Comparison of ENCODE assay signal across 11 mouse cellular contexts in the genomic region with DNA sequence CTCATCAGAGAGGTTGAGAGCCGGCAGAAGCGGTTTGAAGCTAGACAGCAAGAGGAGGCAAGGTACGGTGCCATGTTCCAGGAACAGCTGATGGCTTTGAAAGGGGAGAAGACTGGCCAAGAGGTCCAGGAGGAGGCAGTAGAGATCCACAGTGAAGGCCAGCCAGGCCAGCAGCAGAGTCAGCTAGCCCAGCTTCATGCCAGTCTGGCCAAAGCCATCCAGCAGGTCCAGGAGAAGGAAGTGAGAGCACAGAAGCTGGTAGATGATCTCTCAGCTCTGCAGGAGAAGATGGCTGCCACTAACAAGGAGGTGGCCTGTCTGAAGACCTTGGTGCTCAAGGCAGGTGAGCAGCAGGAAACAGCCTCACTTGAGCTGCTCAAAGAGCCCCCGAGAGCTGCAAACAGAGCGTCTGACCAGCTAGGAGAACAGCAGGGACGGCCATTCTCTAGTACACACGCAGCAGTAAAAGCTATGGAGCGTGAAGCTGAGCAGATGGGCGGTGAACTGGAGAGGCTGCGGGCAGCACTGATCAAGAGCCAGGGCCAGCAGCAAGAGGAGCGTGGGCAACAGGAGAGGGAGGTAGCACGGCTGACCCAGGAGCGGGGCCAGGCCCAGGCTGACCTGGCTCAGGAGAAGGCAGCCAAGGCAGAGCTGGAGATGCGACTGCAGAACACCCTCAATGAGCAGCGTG. TPM values are rescaled to one million over a fixed set of nuclear protein-coding genes. Genes with fewer than 3 reads are reported as not detected.
DNase-seq lines count a peak whose midpoint lies in the region; ATAC-seq and TF ChIP-seq lines count a peak whose summit lies in the region.
"Had no signal": no experiment of that assay in that cellular context is flagged by ENCODE, and none has a peak within 500 bp of the region (broad histone marks: within the 10 kb centered on the region; RNA-seq: fewer than 3 reads in every experiment).

No protein-coding gene starts in this region.

- no peak overlapping the region for H3K4me3 ChIP-seq in hindbrain, postnatal 0 days (ENCODE audit: low read length)
- no peak overlapping the region for H3K4me3 ChIP-seq in hindbrain, embryonic 13.5 days
- no peak overlapping the region for H3K4me3 ChIP-seq in thymus, adult 2 months (ENCODE audit: control insufficient read depth, insufficient read depth, low read length)
- H3K4me3 ChIP-seq in cortical plate, adult 2 months (ENCODE audit: insufficient read depth, low read length), result no peak overlapping the region
- no peak overlapping the region for H3K4me3 ChIP-seq in stomach, postnatal 0 days (ENCODE audit: low read depth, low read length)
- H3K4me3 ChIP-seq: neural tube, embryonic 12.5 days had no signal

- peaks cover 79% of the 10 kb centered on the region for H3K36me3 ChIP-seq in hindbrain, postnatal 0 days (ENCODE audit: insufficient read depth, low read length)
- H3K36me3 ChIP-seq in hindbrain, embryonic 13.5 days, result peaks cover 97% of the 10 kb centered on the region
- H3K36me3 ChIP-seq in thymus, adult 2 months (ENCODE audit: control insufficient read depth, insufficient read depth, low read length), result peaks cover 81% of the 10 kb centered on the region
- peaks cover 57% of the 10 kb centered on the region for H3K36me3 ChIP-seq in stomach, postnatal 0 days (ENCODE audit: control insufficient read depth, insufficient read depth, low read length)

- 0 out of 2 replicates have a peak, but pooled peaks cover 3% of the 10 kb centered on the region for H3K4me1 ChIP-seq in hindbrain, postnatal 0 days (ENCODE audit: insufficient read depth, low read length)
- no peaks in the 10 kb centered on the region for H3K4me1 ChIP-seq in hindbrain, embryonic 13.5 days (replicated peaks)
- no peaks in the 10 kb centered on the region for H3K4me1 ChIP-seq in thymus, adult 2 months (replicated peaks; ENCODE audit: control insufficient read depth, insufficient read depth, low read length)
- H3K4me1 ChIP-seq in cortical plate, adult 2 months (ENCODE audit: control insufficient read depth, insufficient read depth, low read length), result 0 out of 2 replicates have a peak, but pooled peaks cover 3% of the 10 kb centered on the region
- no peaks in the 10 kb centered on the region for H3K4me1 ChIP-seq in stomach, postnatal 0 days (replicated peaks; ENCODE audit: control insufficient read depth, insufficient read depth)
- H3K4me1 ChIP-seq: neural tube, embryonic 12.5 days had no signal

- no peaks in the 10 kb centered on the region for H3K9me3 ChIP-seq in hindbrain, postnatal 0 days (ENCODE audit: low read length)
- no peaks in the 10 kb centered on the region for H3K9me3 ChIP-seq in hindbrain, embryonic 13.5 days
- H3K9me3 ChIP-seq in stomach, postnatal 0 days (ENCODE audit: control insufficient read depth, low read length), result no peaks in the 10 kb centered on the region
- H3K9me3 ChIP-seq: neural tube, embryonic 12.5 days had no signal

- DNase-seq in hindbrain, postnatal 0 days (ENCODE audit: low spot score), result peak; percentile 53
- no peak for DNase-seq in thymus, adult 2 months
- DNase-seq in thymus, postnatal 4 days, result no peak
- DNase-seq in stomach, postnatal 0 days (ENCODE audit: low spot score), result no peak
- no peak for DNase-seq in right cerebral cortex, postnatal 14 days
- DNase-seq in left cerebral cortex, adult 8-10 months (ENCODE audit: low spot score in 2 of 2), result no peak
- DNase-seq: heart, postnatal 36 days; lung, adult 18-20 months had no signal

- no peak; the same call in 1 of the 2 replicates for TF ChIP-seq CTCF in hindbrain, postnatal 0 days (IDR thresholded peaks at IDR 0.05; ENCODE audit: low read depth)
- TF ChIP-seq CTCF in thymus, adult 2 months (IDR thresholded peaks at IDR 0.05; ENCODE audit: borderline replicate concordance, control insufficient read depth, extremely low read depth, insufficient read depth, low read length, poor library complexity), result no peak
- no peak for TF ChIP-seq CTCF in cortical plate, adult 2 months (IDR thresholded peaks at IDR 0.05; ENCODE audit: extremely low read depth, insufficient read depth, low read length)
- peak; percentile 23 for TF ChIP-seq CTCF in stomach, postnatal 0 days (IDR thresholded peaks at IDR 0.05; ENCODE audit: low read depth)

- H3K9ac ChIP-seq in hindbrain, postnatal 0 days (replicated peaks; ENCODE audit: low read length), result no peak overlapping the region
- no peak overlapping the region for H3K9ac ChIP-seq in hindbrain, embryonic 13.5 days
- no peak overlapping the region for H3K9ac ChIP-seq in stomach, postnatal 0 days (ENCODE audit: low read length)

- peak overlapping the region; percentile 81 for H3K27ac ChIP-seq in hindbrain, postnatal 0 days
- no peak overlapping the region; the same call in 1 of the 2 replicates for H3K27ac ChIP-seq in hindbrain, embryonic 13.5 days
- no peak overlapping the region for H3K27ac ChIP-seq in thymus, adult 2 months (ENCODE audit: control insufficient read depth, insufficient read depth, low read length)
- peak overlapping the region; percentile 64 for H3K27ac ChIP-seq in cortical plate, adult 2 months (ENCODE audit: insufficient read depth, low read length)
- H3K27ac ChIP-seq in stomach, postnatal 0 days (replicated peaks), result no peak overlapping the region
- H3K27ac ChIP-seq: neural tube, embryonic 12.5 days had no signal

- no peak overlapping the region for H3K4me2 ChIP-seq in hindbrain, postnatal 0 days (ENCODE audit: low read depth, low read length)
- no peak overlapping the region for H3K4me2 ChIP-seq in hindbrain, embryonic 13.5 days
- no peak overlapping the region for H3K4me2 ChIP-seq in stomach, postnatal 0 days (replicated peaks; ENCODE audit: low read depth)
- H3K4me2 ChIP-seq: neural tube, embryonic 12.5 days had no signal

- TF ChIP-seq EP300 in stomach, postnatal 0 days (optimal IDR thresholded peaks at IDR 0.05), result no peak

- H3K27me3 ChIP-seq in hindbrain, postnatal 0 days (ENCODE audit: insufficient read depth, low read length), result no peaks in the 10 kb centered on the region
- H3K27me3 ChIP-seq in hindbrain, embryonic 13.5 days, result no peaks in the 10 kb centered on the region
- H3K27me3 ChIP-seq in thymus, adult 2 months (ENCODE audit: control insufficient read depth, insufficient read depth, low read length), result no peaks in the 10 kb centered on the region
- H3K27me3 ChIP-seq in stomach, postnatal 0 days (ENCODE audit: control insufficient read depth, insufficient read depth, low read length), result no peaks in the 10 kb centered on the region
- H3K27me3 ChIP-seq: neural tube, embryonic 12.5 days had no signal

- TF ChIP-seq POLR2A in thymus, adult 2 months (IDR thresholded peaks at IDR 0.05; ENCODE audit: control insufficient read depth, extremely low read depth, insufficient read depth, low read length, poor library complexity), result 0 out of 2 replicates have a peak, but pooled peaks have one; percentile 5
- TF ChIP-seq POLR2A in cortical plate, adult 2 months (IDR thresholded peaks at IDR 0.05; ENCODE audit: extremely low read depth, insufficient read depth, low read length), result no peak

- WGBS in hindbrain, postnatal 0 days, result 66% methylated on average over 15 of the region's 15 CpGs
- 91% methylated on average over 15 of the region's 15 CpGs for WGBS in hindbrain, embryonic 13.5 days
- WGBS in thymus, adult 2 months, result 96% methylated on average over 15 of the region's 15 CpGs
- WGBS in stomach, postnatal 0 days, result 93% methylated on average over 15 of the region's 15 CpGs

- peak; percentile 57 for ATAC-seq in hindbrain, postnatal 0 days
- no peak for ATAC-seq in hindbrain, embryonic 13.5 days (ENCODE audit: low FRiP score)
- no peak for ATAC-seq in stomach, postnatal 0 days (ENCODE audit: low FRiP score, low TSS enrichment)

RNA-seq across cellular contexts. Expression of a gene that starts 18.9 kb away (rescaled TPM):
- 7.1 and 14.7 TPM in 2 replicates for total RNA-seq in hindbrain, postnatal 0 days (2014; rRNA removed)
- 3.0 and 3.3 TPM in 2 replicates for polyA plus RNA-seq in hindbrain, postnatal 0 days (2015; fragmentation: Nextera tagmentation; extraction: Ambion mirVana)
- 4.5 and 4.8 TPM in 2 replicates for polyA plus RNA-seq in hindbrain, embryonic 13.5 days (2015; fragmentation: Nextera tagmentation; extraction: Ambion mirVana)
- 57.9 and 80.7 TPM in 2 replicates for polyA plus RNA-seq in thymus, adult 2 months (2012; rRNA removed)
- polyA plus RNA-seq in cortical plate, adult 2 months (2012; rRNA removed), result 11.8 and 12.7 TPM in 2 replicates
- polyA plus RNA-seq in stomach, postnatal 0 days (2015; fragmentation: Nextera tagmentation; extraction: Ambion mirVana), result 0.99 and 1.2 TPM in 2 replicates
- total RNA-seq in left cerebral cortex, adult 8-10 months (2022), result 1 to 10 TPM; 6.6 to 8.1 (median 7.8) TPM

Comparison
In these comparisons a context has a peak if more than half of its experiments do, and no peak if none do; other contexts are left out.
1. H3K27ac ChIP-seq: peak in hindbrain, postnatal 0 days (single experiment) and cortical plate, adult 2 months (single experiment); none in hindbrain, embryonic 13.5 days (single experiment), thymus, adult 2 months (single experiment) and stomach, postnatal 0 days (single experiment).